Mouse (Mus musculus) left cerebral cortex, adult 11 months (tissue): Measurements from ENCODE around the gene Psma6.
A peak's percentile ranks its signal among the peaks of the same experiment; 100 is the strongest.
"Not testable (repeated sequence)": the region's sequence is repeated elsewhere in the genome, so short reads cannot be mapped to it uniquely, and the experiment has no call there.

Experiments
- DNase-seq: peaks from one replicate; pipeline ENCODE4 v3.0.0; 2022; ENCODE audit warnings: low spot score

The Psma6 gene

GRCm38 (mm10) chr12:55384023-55384749, at the start of gene Psma6:
Psma6 (plus strand) TSS chr12:55384222.
- no peak for DNase-seq

- not testable (repeated sequence) for DNase-seq
Observed at GRCm38 (mm10) chr12:55338490-55338889, 45.5 kb upstream of the Psma6 start.

GRCm38 (mm10) chr12:55343045-55343444, 41.0 kb upstream of the Psma6 start:
- DNase-seq, result not testable (repeated sequence)

DNA sequence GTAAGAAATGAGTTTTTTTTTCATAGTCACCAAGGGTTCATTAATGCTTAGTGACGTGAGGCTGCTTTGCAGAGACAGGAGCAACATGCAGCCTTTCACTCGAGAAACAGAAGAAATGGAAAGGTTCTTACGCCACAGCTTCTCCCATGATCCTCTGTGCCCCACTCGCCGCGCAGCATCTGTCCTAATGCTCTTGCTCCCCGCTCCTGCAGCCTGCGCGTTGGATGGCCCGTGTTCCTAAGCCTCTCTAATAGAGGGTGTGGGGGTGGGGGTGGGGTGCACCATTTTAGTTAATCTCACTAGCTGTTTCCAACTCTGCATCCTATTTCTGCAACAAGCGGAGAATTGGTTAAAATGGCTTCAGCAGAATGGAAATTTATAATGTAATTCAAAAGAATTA, 40.0 kb upstream of the Psma6 start:
- no peak for DNase-seq

DNA sequence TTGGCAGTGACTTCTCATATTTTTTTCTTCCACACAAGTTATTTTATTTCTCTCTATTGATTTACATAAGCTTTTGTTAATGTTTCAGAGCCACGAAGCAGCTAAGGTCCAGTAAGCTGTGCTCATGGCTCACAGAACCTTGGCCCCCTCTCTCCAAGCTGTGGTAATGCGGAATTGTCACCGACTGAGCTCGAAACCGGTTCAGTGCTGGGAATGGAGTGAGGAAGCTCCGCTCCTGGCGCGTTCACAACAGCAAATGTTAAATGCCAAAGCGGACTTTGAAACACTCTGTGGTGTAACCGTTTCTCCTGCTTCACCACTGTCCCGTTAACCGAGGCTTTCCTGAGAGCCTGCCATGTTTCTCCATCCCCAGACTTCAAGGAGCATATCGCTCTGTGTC, 39.4 kb upstream of the Psma6 start:
- no peak for DNase-seq

DNA sequence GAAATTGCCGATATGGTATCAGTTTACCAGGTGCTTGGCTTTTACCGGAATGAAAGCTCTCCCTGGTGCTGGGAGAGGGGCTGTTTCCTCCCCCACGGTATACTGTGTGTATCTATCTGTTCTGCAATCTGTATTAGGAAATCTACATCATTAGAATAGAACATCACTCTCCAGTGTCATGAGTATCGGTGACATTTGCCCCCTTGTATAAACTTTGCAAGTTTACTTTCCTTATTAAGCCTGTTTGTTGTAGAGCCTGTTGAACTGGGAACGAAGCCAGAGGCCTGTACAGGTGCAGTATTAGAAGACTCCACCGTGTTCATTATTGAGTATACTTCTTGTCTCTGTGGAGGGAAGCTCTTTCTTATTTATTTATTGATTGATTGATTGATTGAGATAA, 30.6 kb upstream of the Psma6 start:
- no peak for DNase-seq

- DNase-seq, result peak; percentile 30
Observed at GRCm38 (mm10) chr12:55354904-55355303, 29.1 kb upstream of the Psma6 start.

- DNase-seq, result no peak
Observed at GRCm38 (mm10) chr12:55357303-55357702, 26.7 kb upstream of the Psma6 start.

DNA sequence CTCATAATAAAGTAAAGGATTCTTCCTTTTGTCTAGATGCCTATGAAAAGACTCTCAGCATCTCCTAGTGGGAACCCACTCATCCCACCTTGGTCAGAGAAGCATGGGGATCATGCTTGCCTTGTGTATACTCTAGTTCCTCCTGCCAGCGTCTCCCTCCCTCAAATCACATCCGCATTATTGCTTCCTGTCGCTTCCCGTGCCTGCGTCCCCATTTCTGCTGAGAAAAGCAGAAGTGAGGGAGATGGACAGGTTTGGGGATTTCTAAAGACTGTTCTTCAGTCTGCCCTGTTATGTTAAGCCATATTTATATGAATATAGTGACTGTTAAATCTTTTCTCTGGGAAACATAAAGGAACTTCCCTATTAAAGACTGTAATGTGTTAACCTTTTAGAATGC, 23.1 kb upstream of the Psma6 start:
- DNase-seq, result no peak

DNA sequence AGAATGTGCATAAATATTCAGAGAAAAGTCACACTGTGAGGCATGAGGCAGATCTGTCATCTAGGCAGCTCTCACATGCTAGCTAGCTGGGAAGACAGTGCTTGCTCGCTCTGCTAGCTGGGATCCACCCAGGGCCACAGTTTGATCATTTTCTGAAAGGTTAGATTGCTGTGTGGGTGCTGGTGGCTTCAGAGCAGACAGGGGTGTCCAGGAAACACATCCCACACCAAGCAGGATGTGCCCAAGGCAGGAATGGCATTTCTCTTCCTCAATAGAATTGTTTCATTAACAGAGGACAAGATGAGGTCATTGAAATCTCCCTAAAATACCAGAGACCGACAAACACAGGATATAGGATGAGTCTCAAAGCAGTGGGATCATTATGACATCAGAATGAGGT, 18.9 kb upstream of the Psma6 start:
- no peak for DNase-seq

- no peak for DNase-seq
Observed at GRCm38 (mm10) chr12:55372424-55373055, 11.5 kb upstream of the Psma6 start.

- DNase-seq, result no peak
Observed at GRCm38 (mm10) chr12:55376956-55377609, 6.9 kb upstream of the Psma6 start.

GRCm38 (mm10) chr12:55377610-55377980, 6.4 kb upstream of the Psma6 start:
- DNase-seq, result no peak

GRCm38 (mm10) chr12:55384826-55385225, 804 bp downstream of the Psma6 start:
- DNase-seq, result no peak

DNA sequence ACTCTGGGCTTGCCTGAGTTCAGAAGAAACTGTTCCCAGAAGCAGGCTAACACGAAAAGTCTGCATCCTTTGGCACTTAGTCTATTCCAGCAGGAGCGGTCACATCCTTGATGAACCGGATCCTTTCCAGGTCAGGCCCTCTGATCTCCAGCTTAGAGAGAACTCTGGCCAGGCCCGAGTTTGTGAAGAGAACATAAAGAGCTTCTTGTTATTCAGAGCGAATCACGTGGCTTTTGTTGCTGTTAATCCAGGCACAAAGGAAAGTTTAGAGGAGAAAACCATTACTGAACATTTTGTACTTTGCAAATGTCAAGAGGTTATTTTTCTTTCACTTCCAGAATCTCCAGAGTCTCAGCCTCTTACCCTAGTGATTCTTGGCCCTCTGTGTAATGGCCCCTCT, 1.9 kb downstream of the Psma6 start:
- peak; percentile 28 for DNase-seq

- no peak for DNase-seq
Observed at GRCm38 (mm10) chr12:55386456-55386855, 2.4 kb downstream of the Psma6 start.

DNA sequence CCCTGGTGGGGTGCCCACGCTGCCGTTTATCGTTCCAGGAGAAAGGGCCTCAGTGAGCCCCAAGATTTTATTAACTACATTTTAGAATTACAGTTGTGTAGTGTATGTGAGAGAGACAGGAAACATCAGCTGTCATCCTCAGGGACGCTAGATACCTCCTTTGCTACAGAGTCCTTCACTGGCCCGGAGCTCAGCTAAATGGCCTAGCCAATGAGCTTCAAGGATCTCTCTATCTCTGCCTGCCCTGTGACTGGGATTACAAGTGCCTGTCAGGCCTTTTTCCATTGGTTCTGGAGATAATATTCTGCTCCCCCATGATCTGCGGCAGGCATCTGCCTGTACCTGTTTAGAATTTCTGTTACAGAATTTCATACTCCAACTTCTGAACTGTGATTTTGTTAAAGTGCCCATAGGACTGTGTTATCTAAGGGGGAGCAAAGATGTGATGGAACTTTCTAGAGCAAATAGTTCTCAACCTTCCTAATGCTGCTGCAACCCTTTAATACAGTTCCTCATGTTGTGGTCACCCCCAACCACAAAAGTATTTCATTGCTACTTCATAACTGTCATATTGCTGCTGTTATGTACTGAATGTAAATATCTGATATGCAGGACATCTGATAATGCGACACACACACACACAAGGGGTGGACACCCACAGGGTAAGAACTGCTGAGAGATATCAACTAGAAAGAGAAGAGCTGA, 3.2 kb downstream of the Psma6 start:
- DNase-seq, result no peak

GRCm38 (mm10) chr12:55387788-55388465, 3.9 kb downstream of the Psma6 start:
- DNase-seq, result no peak

DNA sequence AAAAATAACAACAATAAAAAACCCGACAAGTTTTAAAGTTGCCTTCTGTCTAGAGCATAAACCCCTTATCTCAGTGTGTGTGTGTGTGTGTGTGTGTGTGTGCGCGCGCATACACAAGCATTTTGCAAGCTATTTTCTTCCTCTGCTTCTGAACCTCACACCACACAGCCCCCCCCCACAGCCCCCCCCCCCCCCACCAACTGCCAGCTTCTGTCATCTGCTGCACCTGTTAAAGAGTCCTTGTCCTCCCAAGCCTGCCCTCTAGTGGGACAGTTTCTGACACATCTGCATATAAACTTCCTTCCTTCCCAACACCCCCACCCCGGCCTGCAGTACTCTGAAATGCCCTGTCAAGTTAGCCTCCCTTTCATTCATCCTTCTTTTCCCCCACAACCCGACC, 4.5 kb downstream of the Psma6 start:
- no peak for DNase-seq

DNA sequence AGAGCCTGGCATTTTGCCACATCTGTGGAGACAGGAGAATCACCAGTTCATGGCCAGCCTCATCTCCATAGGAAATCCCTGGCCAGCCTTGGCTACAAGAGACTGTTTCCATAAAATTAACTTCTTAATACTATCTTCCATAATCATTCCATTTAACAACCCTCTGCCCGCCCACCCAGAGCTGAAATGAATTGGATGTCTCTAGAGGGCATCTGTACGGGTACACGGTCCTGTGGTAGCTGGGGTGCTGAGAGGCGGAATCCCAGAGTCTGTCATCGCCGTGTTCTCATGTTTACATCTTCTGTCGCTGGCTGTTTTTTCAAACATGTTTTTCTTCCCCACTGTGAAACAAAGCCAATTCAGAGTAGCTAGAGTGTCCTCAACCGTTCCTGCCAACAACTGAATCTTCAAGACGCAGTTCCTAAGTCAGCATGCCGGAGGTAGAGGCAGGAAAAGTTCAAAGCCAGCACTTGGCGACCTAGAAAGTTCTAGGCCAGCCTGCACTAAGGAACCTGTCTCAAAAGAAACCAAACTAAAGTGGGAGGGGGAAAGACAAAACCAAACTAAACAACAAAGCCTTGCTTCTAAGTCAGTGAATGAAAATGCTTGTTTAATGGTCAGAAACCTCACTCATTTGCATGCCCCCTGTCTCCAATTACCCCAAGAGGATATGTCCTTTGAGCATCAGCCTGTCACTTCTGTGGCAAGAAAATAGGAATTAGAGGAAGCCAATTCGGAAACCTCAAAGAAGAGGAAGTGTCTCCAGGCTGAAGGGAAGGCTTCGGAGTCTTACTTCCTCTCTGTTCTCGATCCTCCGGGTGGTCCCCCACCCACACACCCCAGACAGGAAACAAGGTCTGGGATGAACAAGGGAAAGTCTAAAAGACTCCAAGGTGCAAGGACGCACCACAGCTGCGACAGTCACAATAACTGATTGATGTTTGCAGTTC, 5.4 kb downstream of the Psma6 start:
- no peak for DNase-seq

DNA sequence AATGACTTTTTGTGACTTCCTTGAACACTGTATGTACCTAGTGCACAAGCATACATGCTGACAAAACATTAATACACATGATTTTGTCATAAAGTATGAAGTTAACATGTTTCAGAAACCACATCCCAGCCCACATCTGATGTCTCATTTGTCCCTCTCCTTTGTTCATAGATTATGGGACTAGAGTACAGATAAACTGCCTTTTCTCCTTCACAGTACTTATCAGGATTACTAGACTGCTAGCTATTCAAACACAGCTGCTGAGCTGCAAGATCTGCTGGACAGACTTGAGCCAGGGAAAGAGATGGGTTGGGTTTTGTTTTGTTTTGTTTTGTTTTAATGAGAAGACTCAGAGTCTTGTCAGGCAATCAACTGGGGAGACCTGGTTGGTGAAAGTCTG, 8.1 kb downstream of the Psma6 start:
- DNase-seq, result no peak
